Mouse (Mus musculus) ovary, adult 18-20 months (tissue): ENCODE results near the gene Adamtsl5.

Source experiments
- DNase-seq: peaks from one replicate; pipeline ENCODE4 v3.0.0; 2022; ENCODE audit warnings: low spot score, mixed read lengths

Gene Adamtsl5

GRCm38 (mm10) chr10:80342305-80342748 lies 5.9 kb downstream of the Adamtsl5 start:
- no peak for DNase-seq

GRCm38 (mm10) chr10:80341491-80342304 lies 6.5 kb downstream of the Adamtsl5 start:
- DNase-seq: no peak

GRCm38 (mm10) chr10:80341026-80341425 lies 7.2 kb downstream of the Adamtsl5 start:
- DNase-seq: no peak

GRCm38 (mm10) chr10:80339941-80340750 lies 8.1 kb downstream of the Adamtsl5 start:
- DNase-seq: no peak

DNA sequence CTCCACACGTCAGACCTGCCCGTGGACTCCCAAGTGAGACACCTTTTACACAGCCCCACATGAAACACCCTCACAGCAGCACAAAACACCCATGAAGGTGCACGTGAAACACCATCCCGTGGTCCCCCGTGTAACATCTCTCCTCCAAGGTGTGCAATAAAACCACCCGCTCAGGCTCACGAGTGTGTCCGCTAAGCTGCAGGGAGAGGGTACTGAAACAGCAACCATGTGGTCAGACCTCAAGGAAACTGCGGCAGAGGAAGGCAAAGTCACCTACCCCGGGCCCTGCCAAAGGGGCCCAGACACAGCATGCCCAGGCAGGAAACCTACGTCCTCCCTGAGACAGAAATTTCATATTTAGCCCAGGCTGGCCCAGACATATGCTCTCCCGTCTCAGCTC lies 11.9 kb downstream of the Adamtsl5 start:
- DNase-seq: no peak

GRCm38 (mm10) chr10:80332525-80332989 lies 15.7 kb downstream of the Adamtsl5 start:
- DNase-seq: no peak

DNA sequence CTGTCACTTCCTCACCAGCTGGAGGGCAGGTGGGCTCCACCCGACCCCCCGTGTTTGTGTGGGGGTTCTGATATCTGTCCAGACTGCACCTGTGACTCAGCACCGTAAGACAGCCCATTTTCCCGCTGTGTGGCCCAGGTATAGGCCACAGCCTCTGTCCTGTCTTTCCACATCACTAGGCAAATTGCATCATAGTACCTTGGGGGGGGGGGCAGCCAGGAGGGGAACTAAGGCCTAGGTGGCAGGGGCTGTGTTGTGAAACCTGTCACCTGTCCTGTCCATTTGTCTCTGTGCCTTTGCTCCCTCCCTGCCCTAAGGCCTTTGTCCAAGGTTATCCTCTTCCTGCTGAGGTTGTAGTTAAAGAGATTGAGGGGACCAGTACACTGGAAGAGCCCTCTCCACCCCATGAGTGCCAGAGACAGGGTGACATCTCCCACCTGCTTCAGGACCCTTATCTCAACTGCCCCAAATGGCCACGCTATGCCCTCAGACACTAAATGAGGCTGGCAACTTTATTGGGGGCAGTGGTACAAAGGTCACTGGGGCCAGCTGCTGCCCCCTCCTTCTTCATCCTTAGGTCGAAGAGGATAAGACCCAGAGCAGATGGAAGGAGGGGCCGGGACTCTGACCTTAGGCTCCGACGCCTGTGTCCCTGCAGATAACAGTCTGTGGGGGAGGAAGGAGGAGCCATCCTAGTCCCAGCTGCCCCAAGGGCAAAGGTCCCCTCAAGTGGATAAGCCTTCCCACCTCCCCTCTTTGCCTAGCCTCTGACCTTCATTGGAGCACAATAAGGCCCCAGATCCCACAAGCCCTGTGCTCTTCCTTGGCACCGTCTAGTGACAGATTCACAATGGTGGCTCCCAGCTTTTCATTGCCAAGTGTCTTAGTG lies 16.3 kb downstream of the Adamtsl5 start:
- no peak for DNase-seq

- no peak for DNase-seq
Observed at GRCm38 (mm10) chr10:80330888-80331287, 17.3 kb downstream of the Adamtsl5 start.

DNA sequence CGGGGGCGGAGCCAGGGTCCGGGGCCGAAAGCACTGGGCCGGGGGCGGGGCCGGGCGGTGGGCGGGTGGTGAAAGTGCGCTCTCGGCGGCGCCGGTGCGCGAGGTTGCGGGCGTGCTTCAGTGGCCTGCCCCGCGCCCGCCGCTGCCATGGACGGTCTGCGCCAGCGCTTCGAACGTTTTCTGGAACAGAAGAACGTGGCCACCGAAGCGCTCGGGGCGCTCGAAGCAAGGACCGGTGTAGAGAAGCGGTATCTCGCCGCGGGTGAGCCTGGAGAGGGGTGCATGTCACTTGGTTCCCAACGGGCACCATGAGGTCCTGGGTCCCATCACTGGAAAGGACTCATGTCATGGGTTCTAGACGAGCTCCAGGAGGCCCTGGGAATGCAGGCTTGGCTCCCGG lies 18.1 kb downstream of the Adamtsl5 start:
- no peak for DNase-seq

DNA sequence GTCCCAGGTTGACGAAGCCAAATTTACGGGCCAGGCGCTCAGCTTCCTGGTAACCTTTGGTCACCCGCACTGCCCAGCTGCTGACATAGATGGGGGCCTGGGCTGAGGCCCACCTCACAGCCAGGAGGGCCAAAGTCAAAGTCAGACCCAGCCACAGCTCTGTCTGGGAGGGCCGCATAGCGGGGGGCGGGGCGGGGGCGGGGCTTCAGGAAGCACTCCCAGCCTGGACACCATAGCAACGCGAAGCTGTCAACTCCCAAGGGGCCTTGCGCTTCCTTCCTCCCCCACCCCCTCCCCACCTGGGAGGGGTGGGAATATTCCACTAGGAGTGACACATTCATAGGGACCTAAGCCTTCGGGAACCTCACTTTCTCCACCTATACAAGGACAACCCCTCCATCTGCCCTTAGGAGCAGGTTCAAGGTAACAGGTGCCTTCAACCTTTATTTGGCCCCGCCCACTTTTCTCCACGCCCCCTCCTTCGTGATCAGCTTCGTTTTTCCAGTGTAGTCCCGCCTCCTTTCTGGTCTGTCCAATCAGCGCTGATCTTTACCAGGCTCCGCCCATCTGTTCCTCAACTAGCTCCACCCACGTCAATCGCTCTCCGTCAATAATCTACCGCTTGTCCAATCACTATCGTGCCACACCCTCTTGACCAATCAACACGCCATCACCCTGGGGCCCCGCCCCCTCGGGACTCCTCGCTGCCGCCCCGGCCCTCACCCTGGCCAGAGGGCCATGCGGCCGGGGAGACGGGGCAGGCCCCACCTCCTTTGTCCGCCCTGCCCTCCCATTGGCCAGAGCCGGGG lies 18.7 kb downstream of the Adamtsl5 start, which contains the start of the genes Pcsk4 and Reep6:
Gene Pcsk4, minus strand, starts transcription at position 226 of the 809 bp plus-strand sequence.
Gene Reep6, plus strand, starts transcription at position 681 of the 809 bp plus-strand sequence.
- peak; percentile 96 for DNase-seq

GRCm38 (mm10) chr10:80325045-80325444 lies 23.2 kb downstream of the Adamtsl5 start:
- DNase-seq: no peak

DNA sequence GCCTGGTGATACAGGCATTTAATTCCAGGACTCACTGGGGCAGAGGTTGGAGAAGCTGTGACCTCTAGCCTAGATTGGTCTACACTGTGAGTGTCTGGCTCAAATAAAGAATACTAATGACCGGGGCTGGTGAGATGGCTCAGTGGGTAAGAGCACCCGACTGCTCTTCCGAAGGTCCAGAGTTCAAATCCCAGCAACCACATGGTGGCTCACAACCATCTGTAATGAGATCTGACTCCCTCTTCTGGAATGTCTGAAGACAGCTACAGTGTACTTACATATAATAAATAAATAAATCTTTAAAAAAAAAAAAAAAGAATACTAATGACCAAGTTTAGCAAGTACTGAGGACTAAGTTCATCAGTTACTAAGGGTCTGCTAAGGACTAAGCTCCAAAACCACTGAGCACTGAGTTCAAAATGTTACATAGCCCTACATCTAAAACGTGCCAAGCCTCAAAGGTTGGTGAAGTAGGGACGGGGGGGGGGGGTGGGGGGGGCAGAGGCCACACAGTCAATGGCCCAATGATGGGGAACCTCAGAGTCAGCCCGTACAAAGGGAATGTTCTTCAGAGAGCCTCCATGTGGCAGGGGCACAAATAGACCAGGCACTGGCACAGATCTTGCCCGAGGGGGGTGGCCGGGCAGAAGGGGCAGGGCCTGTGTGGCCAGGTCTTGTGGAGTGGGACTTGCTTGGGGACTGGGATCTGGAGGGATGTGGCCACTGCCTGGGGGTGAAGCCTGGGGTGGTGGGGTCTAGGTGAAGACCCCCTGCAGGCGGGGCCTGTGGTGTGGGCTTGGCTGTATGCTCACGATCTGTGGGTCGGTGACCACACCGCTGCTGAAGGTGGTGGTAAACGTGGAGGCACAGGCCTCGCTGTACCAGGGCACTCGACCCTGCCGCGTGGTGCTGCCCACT lies 23.8 kb downstream of the Adamtsl5 start:
- no peak for DNase-seq

GRCm38 (mm10) chr10:80323261-80324119 lies 24.7 kb downstream of the Adamtsl5 start:
- peak; percentile 55 for DNase-seq

GRCm38 (mm10) chr10:80322811-80323211 lies 25.4 kb downstream of the Adamtsl5 start:
- no peak for DNase-seq

- no peak for DNase-seq
Observed at GRCm38 (mm10) chr10:80321670-80322581, 26.3 kb downstream of the Adamtsl5 start.

DNA sequence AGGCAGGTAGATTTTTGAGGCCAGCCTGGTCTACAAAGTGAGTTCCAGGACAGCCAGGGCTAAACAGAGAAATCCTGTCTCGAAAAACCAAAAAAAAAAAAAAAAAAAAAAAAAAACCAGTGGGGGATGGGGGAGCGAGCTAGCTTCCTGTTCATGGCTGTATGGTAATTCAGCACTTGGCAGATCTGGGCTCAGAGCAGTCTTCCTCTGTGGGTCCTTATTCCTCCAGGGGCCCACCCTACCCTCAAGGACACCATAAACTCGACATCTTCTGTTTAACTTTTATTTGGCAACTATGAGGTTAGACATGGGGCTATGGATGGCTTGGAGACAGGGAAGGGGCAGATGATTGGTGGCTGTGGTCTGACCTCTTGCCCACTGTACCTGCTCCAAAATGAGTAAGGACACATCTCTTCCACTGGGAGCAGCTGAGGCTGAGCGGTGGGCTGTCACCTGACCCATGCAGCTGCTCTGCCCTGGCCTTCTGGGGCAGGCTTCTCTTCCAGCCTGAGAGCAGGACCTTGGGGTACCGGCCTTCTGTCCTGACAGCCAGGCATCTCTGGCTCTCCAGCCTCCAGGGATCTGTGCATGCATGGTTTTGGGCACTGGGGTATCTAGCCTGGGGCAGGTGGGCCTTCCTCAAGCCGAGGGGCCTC lies 27.1 kb downstream of the Adamtsl5 start:
- no peak for DNase-seq

DNA sequence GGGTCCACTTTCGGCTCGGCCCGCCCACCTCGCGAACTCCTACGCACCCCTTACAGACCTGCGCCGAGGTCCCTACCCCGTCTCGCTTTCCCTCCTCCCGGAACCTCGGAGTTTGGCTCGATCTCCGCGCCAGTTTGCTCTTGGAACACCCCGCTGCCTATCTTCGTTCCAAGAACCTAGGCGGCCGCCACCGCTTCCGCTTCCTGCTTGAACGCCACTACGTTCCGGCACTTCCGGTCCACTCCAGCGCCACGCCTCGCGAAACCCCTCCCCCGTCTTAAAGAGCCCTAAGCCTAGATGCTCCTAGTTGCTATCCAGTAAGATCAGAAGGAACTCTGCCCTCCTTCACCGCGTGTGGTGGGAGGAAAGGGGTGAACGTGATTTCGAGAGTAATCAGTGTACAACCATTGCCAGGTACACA lies 27.9 kb downstream of the Adamtsl5 start, which contains the start of gene 2310011J03Rik:
Gene 2310011J03Rik, minus strand, starts transcription at position 198 of the 421 bp plus-strand sequence.
- DNase-seq: peak; percentile 83
